Mouse (Mus musculus) stomach, postnatal 0 days (tissue): ENCODE measurements around the gene Cyp4a32.

Experiments
- CTCF ChIP-seq: IDR thresholded peaks from 2 replicates; pipeline ENCODE4 v1.5.1; 2016; ENCODE audit warnings: antibody characterized with exemption, low read depth, mild to moderate bottlenecking, moderate library complexity
- EP300 ChIP-seq: optimal IDR thresholded peaks from 2 replicates; pipeline ENCODE3; 2016; ENCODE audit warnings: antibody characterized with exemption

GRCm38 (mm10) chr4:115575776-115576175, 25.0 kb upstream of the Cyp4a32 start:
- TF ChIP-seq CTCF (no peak), EP300 (no peak)
